Mouse (Mus musculus) spleen, adult 2 months (tissue): ENCODE measurements at regions not wholly inside any gene's neighbourhood (a gene's known extent, or its start where the extent isn't known, plus 50 kb on each side); places are given as distances from the start of the nearest gene placed in this dataset.

ENCODE experiments used
- CTCF ChIP-seq: fragments of 200-500 bp; IDR thresholded peaks from 2 replicates; pipeline ENCODE4 v1.5.1; 2011; ENCODE audit warnings: mild to moderate bottlenecking, inconsistent platforms; ENCODE audit not compliant: insufficient read depth, insufficient read length, insufficient replicate concordance; ENCODE audit errors: extremely low read depth
- POLR2A ChIP-seq: fragments of 200-500 bp; IDR thresholded peaks from 2 replicates; pipeline ENCODE4 v1.6.1; 2011; ENCODE audit warnings: low read depth, low read length, inconsistent platforms

DNA sequence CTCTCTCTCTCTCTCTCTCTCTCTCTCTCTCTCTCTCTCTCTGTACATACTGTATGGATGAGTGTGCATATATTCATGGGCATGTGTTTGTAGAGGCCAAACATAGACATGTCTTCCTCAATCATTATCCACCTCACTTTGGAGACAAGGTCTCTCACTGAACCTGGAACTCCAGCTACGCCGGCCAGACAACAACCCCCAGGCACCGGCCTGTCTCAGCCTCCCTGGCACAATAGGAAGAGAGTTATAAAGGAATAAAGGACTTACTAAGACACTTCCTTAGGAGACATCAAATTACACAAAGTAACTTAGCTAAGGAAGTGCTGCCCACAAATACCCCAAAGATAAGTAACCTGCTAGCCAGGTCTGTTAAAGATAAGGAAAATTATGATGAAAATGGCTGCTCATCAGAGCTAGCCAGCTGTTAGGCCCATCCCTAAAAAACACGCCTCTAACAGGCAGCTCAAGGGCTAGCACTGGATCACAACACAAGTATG, 110.0 kb downstream of the Qrsl1 start:
- TF ChIP-seq CTCF, result no peak
- TF ChIP-seq POLR2A, result no peak
